Mouse (Mus musculus) right cerebral cortex, adult 2 months (tissue): ENCODE measurements at regions not wholly inside any gene's neighbourhood (a gene's known extent, or its start where the extent isn't known, plus 50 kb on each side); places are given as distances from the start of the nearest gene placed in this dataset.
A peak's percentile ranks its signal among the peaks of the same experiment; 100 is the strongest.

Experiments used
- DNase-seq, 2 experiments: peaks; one replicate each; pipeline ENCODE4 v3.0.0; 2021 to 2022; ENCODE audit warnings: low spot score in 2 of 2

DNA sequence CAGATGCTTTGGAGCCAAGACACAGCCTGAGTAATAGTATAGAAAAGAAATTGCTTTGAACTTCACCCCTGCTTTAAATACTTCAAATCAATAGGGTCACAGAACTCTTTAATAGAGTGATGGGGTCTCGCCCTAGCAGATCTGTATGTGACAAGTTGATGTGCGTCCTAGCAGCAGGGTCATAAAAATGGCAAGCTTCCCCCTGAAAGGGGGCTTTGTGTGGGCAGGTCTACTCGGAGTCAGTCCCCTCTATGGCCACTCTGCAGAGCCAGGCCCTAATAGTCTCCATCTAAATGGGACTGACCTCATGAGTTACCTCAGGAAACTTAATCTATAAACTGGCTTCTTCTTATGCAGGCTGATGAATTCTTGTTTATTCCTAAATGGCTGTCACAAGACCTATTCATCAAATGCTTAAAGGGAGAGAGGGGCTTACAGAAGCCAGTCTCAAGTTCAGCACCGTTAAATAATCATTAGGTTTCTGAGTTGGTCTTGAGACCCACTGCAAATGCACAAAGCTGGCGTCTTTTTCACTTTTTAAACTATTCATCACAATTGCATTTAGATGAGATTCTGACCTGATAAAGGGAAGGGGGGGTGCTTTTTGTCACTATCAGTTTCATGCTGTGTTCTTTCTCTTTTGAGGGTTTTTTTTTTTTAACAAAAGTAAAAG, 457.0 kb upstream of the Fam92a start:
- DNase-seq, result no peak

DNA sequence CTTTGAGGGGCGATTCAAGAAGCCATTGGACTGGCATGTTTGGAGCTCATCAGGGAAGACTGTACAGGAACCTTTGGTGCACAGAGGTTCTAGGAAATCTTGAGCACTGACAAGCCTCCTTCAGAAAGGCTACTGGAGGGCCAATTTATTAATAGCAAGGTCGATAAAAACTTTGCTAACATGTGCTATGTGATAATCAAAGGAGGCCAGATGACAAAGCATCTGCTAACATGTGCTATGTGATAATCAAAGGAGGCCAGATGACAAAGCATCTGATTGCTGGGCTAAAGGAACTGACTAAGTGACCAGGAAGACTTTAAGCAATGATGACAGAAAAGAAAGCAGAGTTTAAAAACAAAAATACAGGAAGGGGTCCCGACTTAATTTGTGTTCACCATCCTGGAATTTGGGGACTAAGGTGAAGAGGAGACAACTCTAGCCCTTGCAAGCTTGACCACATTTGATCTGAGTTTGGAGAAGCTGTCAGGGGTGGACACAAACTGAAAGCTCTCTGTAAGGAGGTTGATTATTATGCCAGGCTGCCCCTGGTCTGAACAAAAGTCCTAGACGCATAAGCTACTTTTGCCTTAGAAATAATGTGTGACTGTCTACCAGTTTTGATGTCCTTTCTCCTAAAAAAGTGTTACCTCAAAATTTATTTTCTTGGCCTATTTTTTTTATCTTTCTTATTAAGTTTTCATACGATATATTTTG, 455.5 kb upstream of the Fam92a start:
- no peak for DNase-seq

DNA sequence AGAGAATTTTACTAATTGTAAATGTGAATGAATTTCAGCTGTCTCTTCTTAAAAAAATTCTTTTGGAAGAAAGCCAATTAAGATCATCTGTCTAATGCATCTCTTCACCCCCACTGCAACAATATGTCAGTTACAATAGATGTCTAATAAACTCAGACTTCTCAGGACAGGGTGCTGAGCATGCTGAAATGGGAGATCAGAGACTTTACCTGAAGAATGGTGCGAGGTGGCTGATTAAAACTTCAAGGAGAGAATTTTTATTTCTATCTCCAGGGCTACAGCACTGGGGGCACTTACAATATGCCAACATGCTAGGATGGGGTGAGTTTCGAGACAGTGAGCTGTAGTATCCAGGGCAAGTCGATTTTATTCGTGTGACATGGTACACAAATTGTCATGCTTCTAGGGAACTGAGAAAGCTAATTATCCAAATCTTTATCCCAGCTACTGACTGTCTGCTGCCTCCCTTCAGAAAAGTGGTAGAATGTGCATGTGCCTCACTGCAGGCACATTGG, 449.0 kb upstream of the Fam92a start:
- no peak for DNase-seq

DNA sequence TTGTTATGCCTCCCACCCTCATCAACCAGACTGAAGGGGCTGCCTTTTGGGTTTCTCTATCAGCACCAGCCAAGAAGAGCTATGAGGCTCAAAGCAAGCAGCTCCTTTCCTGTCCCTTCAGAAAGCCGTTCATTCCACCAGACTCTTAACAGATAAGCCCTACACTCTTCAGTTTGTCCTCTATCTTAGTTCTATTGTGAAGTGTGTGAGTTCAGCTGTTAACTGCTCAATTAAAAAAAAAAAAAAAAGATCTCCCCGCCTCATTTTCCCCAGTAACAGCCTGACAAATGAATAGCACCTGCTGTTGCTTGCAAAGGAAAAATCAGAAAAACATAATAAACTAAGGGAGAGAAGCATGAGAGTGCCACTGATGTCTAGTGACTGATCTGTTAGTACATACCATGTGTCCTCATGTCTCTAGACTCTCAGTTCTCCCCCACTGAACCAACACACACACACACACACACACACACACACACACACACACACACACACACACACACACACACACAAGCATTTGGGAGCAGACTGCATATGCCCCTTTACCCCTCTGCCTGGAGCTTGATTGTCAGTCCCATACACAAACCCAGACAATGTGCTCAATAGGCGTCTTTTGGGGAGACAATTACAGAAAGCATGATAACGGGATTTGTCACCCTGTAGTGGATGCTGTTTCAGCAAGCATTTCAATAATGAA, 448.4 kb upstream of the Fam92a start:
- DNase-seq, result no peak

DNA sequence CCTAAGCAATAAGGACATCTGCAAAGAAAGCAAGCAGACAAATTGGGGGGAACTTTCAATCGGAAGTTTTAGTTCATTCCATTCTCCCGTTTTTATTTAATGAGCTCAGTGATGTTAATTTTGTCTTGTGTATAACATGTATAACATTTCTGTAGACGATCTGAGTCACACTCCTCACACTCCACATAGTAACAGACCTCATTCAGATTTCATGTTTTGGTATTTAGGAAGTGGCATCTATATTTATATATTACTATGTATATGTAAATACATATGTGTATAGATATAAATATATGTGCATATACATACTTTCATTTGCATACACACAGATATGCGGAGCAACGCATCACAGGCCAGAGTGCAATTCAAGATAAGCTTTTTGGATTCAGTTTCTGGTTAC, 444.9 kb upstream of the Fam92a start:
- DNase-seq, result no peak

DNA sequence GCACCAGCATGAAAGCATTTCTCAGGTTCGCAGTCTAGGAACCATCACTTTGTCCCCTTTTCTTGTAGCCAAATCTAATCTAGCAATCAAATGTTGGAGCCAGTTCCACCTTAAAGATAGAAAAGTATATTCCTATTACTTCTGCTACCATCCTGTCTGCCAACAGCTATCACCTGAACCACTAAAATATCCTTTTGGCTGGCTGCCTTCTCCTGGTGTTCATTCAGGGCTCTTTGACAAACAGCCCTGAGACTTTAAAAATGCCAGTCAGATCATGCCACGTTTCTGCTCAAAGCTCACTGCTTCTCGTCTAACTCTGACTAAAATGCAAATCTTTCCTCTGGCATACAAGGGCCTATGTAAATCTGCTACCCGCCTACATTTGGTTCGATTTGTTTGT, 439.7 kb upstream of the Fam92a start:
- no peak for DNase-seq

DNA sequence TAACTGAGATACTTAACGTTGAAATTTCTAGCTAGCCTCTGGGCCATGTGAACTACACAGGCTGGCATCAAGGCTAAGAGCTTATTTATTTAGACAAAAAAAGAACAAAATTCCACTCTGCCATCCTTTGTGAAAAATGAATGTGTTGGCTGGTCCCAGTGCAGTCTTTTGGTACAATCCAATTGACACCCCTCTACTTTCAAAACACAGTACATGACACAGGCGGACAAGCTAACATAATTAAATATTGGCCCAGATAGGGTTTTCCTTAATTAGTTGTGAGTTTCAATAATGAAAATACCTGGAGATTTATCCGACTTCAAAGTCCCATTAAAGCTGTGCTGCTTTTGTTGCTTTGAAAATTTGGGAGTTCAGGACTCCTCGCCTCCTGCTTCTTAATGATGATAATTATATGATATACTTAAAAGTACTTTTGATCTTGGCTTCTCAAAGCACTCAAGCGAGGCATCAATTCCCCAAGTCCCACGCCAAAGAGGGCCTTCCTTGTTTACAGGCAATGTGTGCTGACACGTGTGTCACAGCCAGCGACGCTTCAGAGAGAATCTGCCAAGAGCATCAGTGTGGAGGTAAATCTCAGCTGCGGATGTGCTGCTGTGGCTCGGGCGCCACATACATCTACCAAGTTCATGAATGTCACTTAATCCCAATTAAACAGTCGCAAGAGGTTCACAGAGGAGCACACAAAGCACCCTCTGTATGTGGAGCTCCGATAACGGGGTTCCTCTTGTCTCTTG, 429.5 kb upstream of the Fam92a start:
- DNase-seq, result no peak

DNA sequence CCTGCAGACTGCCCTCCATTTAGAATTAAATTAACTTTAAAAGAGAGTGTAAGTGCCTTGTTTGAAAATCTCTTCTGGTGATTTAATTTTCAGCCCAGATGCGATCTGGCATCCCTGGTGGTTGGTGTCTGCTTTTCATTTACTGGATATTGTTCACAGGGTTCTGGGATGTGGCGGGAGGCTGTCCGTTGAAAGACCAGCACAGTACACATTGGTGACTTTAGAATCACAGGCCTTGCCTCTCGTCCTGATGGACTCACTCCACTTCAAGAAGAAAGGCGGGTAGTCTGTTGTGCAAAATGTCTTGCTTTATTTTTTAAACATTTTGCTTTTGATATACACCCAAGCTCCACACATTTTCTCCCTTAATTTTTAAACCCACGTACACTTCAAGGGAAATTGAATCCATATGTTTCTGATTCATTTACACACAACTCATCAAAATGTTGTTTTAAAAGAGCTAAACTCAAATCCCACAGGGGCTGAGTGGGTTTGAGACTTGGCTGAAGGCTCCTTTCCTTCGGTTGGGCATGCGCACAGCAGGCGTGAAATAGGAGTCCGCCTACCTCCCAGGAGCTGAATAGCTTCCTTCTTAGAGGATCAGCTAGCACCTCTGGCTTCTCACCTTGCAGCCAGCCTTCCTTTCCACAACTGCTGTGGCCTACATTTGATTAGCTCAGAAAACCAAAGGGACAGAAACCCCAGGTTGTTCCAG, 424.1 kb upstream of the Fam92a start:
- DNase-seq, result peak; percentile 43 to 50

DNA sequence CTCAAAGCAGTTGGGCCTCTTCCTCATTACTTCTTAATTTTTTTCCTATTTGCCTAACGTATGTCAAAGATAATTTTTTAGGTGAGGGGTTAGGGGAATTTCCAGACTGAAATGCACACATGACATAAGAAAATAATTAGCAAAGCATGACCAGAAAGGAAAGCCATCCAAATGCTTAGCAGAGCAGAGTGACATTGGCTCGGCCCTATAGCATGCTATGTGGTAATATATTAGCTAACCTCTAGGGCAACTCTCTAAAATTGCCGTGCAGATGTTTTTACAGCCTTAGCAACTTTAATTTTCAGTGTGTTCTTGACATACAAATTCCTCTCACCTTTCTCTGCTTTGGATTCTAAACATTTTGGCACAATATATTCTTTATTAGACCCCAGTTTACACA, 421.2 kb upstream of the Fam92a start:
- DNase-seq, result no peak

DNA sequence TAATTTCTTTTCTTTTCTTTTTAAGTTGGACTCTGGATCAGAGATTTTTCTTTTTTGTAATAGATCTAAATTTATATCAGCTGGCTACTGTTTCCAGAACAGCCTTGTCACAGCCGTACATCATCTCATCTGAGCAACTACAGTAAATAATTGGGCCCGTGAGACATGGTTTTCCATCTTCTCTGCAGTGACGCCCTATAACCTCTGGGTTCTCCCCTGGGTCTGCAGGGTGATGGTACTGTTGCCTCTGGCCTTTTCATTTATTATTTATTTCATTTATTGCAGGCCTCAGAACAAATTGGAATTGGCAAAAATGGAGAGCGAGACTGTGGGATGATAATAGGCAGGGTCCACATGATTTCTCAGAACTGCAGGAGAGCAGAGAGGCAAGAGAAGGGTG, 406.3 kb upstream of the Fam92a start:
- DNase-seq, result no peak

DNA sequence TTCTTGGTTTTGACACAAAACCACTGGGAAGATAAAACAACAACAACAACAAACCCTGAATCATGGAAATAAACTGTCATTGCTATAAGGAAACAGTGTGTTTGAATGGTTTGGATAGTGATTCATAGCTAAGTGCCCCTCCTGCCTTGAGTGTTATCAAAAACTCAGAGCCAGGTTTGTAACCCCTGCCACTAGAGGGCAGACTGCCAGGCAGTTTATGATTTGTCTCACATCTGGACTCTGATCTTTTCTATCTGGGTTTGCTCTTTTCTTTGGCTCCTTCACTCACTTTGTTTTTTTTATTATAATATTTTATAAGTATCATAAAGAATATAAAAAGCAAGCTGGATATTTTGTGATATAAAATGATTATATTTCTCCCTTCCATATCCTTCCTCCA, 400.1 kb upstream of the Fam92a start:
- no peak for DNase-seq

DNA sequence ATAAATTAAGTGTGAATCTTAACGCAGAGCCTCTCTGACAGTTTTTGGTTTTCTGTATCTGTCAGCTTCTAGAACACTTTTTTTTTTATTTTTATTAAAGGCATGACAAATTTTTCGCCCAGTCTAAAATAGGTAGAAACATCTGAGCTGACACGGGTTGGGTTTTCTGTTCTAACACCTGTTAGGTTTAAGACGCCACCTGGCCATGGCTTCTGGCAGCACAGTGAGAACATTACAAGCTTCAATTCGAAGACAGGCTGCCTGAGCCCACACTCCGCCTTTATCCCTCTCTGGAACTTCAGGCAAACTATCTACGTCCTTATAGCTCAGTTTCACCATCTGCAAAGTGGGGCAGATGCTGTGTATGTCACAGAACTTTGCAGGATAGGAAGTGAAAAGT, 398.9 kb upstream of the Fam92a start:
- peak in 1 of 2 experiments; percentile 4 for DNase-seq

DNA sequence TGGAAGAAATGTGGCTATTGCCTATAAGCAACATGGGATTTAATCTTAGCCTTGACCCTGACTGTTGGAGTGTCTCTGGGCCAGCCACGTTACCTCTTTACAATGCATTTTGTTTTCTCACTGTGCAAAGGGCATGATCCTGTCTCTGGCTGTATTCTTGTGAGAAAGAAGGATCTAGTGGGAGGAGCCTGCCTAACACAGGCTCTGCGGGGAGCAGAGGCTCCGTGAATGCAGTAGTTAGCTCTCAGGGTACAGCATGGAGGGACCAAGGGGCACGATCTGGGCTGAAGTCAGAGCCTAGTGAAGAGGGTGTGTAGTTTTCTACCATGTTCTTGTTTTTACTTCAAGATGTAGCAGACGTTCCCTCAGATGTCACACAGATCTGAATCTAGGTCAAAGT, 395.8 kb upstream of the Fam92a start:
- no peak for DNase-seq

DNA sequence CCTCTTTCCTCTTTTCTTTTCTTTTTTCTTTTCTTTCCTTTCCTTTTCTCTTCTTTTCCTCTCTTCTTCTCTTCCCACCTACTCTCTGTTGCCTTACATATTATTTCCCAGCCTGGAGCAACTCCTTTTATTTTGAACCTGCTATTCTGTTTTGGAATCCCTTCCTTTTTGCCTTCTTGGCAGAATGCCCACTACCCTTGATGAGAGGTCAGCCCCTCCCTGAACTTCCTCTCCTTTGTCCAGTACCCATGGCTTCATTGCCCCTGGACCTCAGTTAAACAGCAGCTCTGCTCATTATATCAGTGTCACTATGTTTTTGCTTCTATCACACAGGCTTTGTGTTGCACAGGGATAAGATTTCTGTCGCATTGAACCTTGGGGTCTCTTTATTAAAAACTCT, 391.2 kb upstream of the Fam92a start:
- DNase-seq, result no peak

DNA sequence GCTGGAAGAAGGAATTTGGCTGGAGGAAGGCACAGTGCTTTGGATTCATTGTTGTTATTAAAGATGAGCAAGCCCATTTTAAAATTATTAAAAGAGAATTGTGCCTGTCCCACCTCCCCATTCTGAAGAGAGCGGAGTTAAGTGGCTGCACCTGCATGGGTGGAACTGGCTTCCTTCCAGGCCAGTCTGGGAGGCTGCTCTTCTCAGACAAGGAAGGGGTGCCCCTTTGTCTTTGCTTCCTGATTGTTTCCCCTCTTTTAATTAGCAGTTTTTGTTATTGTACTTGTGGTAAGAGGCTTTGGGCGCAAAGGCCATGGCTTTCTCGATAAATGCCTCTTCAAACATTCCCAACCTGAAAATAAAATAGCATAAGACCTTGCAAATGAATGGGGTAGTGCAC, 388.7 kb upstream of the Fam92a start:
- no peak for DNase-seq

DNA sequence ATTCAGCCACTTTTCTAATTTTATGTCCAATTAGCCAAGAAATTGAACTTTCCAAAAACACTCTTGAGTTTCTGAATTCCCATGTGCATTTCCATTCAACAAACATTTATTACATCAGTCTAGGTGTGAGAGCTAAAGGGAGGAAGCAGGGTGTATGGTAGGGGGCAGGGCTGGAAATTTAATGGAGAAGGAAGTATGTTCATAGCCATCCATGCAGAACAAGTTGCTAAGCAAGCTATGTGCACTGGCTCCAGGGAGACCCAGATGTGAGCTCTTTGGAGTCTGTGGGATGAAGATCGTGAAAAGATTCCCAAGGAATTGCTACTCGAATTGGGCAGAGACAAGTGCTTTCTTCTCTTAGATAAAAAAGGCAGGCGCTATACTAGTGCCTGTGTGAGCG, 388.2 kb upstream of the Fam92a start:
- DNase-seq, result no peak

DNA sequence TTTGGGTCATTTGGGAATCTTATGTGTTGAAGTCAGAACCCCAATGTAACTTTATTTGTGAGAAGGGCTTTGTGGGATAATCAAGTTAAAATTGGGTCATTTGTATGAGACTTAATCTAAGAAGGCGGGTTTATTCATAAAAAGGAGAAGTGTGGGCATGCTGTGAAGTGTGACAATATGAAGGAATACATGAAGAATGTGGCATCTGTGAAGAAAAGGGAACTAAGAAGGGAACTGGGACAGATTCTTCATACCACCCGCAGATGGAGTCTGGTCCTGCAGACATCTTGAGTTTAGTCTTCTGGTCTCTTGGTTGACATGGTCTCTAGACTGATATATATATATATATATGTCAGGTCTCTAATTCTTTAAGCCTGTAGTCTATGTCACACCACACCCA, 385.3 kb upstream of the Fam92a start:
- DNase-seq, result no peak

DNA sequence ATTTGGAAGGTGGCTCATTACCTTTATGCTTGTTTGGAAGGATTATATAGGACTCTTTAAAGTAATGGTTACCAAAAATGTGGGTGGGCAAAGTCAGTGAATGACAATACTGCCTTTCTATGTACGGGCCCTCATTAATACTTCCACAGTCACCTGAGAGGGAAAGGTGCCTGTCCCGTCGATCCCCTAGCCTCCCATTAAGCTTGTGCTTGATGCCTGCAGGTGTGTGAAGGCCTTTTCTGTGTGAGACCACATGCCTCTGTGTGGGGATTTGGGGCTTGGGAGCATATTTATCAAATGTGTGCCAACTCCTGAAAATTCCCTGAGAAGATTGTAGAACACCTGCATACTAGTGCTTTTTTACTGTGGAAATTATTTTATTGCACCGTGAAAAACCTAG, 377.4 kb upstream of the Fam92a start:
- DNase-seq, result no peak

DNA sequence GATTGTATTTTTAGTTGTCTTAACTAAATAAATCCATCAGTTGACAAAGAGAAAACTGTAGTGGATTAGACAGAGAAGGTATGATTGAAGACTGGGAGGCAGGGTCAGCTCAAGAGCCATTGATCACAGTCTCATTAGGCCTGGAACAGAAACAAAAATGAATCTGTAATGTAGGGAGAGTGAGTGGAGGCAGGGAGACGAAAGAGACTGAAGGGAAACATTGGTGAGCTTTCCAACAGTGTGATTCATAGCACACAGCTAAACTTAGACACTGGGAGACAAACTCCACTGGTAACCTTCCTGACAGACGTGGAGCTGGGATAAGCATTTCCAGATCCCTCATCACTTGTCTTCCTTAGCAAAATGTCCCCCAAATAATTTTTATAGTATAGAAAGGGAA, 372.1 kb upstream of the Fam92a start:
- no peak for DNase-seq

DNA sequence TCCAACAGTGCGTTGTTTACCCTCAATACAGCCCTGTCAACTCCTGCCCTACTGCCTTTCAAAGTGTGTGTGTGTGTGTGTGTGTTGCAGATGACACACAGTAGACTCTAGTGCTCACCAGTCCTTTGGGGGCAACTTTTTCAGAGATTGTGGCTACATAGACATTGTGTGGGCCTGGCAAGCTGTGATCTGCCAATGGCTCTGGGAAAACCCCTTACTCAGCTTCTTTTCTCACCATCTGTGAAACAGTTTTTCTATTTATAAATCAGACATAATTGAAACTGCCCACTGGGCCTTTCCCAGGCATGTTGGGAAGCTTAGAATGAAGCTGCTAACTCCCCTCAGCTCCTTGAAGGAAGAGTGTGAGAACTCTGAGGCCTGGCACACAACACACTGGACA, 369.7 kb upstream of the Fam92a start:
- DNase-seq, result no peak

DNA sequence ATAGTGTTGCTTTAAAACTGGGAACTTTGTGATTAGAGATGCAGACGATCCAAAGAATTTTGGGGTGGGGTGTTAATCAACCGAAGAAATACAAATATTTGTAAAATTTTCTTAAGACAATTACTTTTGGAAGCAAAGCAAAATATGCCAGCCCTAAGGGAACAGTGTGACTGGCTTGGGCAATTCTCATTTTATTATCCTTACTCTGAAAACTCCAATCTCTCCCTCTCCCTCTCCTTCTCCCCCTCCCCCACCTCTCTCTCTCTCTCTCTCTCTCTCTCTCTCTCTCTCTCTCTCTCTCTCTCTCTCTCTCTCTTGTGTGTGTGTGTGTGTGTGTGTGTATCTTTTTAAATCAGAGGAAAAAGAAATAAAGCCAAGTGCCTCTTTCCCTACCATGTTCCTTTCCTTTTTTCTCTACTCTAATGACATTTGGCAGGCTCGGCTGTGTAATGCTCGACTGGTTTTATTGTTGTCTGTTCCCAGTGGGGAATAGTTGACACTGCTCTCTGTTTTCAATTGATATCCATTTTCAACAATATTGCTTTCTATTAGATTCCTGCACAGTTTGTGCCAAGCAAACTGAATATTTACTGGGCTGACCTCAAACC, 367.5 kb upstream of the Fam92a start:
- DNase-seq, result no peak
